13 mouse cellular contexts compared by ENCODE assay signal in genomic region chrX:36393279-36393678, GRCm38 (mm10). TPM values are rescaled to one million over a fixed set of nuclear protein-coding genes. Genes with fewer than 3 reads are reported as not detected.
DNase-seq lines count a peak whose midpoint lies in the region; ATAC-seq and TF ChIP-seq lines count a peak whose summit lies in the region.
"Had no signal": no experiment of that assay in that cellular context is flagged by ENCODE, and none has a peak within 500 bp of the region (broad histone marks: within the 10 kb centered on the region; RNA-seq: fewer than 3 reads in every experiment).

No protein-coding gene starts in this region.

- no peak overlapping the region for H3K9ac ChIP-seq in forebrain, embryonic 13.5 days
- H3K9ac ChIP-seq in liver, postnatal 0 days (replicated peaks) = no peak overlapping the region
- H3K9ac ChIP-seq in liver, embryonic 12.5 days = no peak overlapping the region
- H3K9ac ChIP-seq in midbrain, postnatal 0 days (replicated peaks; ENCODE audit: low read length, poor library complexity, severe bottlenecking) = no peak overlapping the region
- H3K9ac ChIP-seq: lung, embryonic 15.5 days had no signal

- H3K4me3 ChIP-seq in forebrain, embryonic 13.5 days = no peak overlapping the region
- no peak overlapping the region for H3K4me3 ChIP-seq in forebrain, embryonic 10.5 days
- no peak overlapping the region for H3K4me3 ChIP-seq in liver, postnatal 0 days (ENCODE audit: low read depth, low read length)
- no peak overlapping the region for H3K4me3 ChIP-seq in liver, embryonic 12.5 days
- no peak overlapping the region for H3K4me3 ChIP-seq in midbrain, postnatal 0 days (ENCODE audit: low read depth, low read length)
- H3K4me3 ChIP-seq: lung, embryonic 15.5 days had no signal

- no peaks in the 10 kb centered on the region for H3K4me1 ChIP-seq in forebrain, embryonic 13.5 days
- H3K4me1 ChIP-seq in forebrain, embryonic 10.5 days = no peaks in the 10 kb centered on the region
- no peaks in the 10 kb centered on the region for H3K4me1 ChIP-seq in liver, postnatal 0 days (ENCODE audit: insufficient read depth)
- no peaks in the 10 kb centered on the region for H3K4me1 ChIP-seq in liver, embryonic 12.5 days
- H3K4me1 ChIP-seq in midbrain, postnatal 0 days (ENCODE audit: insufficient read depth, low read length) = no peaks in the 10 kb centered on the region
- H3K4me1 ChIP-seq: lung, embryonic 15.5 days had no signal

- DNase-seq in forebrain, embryonic 10.5 days (ENCODE audit: extremely low spot score, low spot score) = no peak
- no peak for DNase-seq in liver, postnatal 0 days
- DNase-seq in brain, embryonic 14.5 days (ENCODE audit: low read depth) = peak; percentile 69
- DNase-seq in midbrain, postnatal 0 days (ENCODE audit: low spot score) = peak; percentile 68
- DNase-seq in urinary bladder, postnatal 4 days (ENCODE audit: low spot score in 2 of 2) = no peak
- DNase-seq in left cerebral cortex, postnatal 36 days (ENCODE audit: low spot score in 2 of 2) = no peak
- DNase-seq: cerebellum, adult 11 months; gastrocnemius, postnatal 25 days; thymus, adult 18-20 months had no signal

- no peak overlapping the region for H3K4me2 ChIP-seq in forebrain, embryonic 13.5 days
- no peak overlapping the region for H3K4me2 ChIP-seq in liver, postnatal 0 days (ENCODE audit: low read depth, low read length)
- H3K4me2 ChIP-seq in liver, embryonic 12.5 days = no peak overlapping the region
- H3K4me2 ChIP-seq in midbrain, postnatal 0 days (ENCODE audit: low read depth, low read length, poor library complexity, severe bottlenecking) = no peak overlapping the region
- H3K4me2 ChIP-seq: lung, embryonic 15.5 days had no signal

- TF ChIP-seq EP300 in liver, postnatal 0 days (IDR thresholded peaks at IDR 0.05; ENCODE audit: low read depth) = no peak

- peak; percentile 48 for TF ChIP-seq CTCF in liver, postnatal 0 days (IDR thresholded peaks at IDR 0.05; ENCODE audit: low read depth)
- TF ChIP-seq CTCF in brain, embryonic 14.5 days (IDR thresholded peaks at IDR 0.05; ENCODE audit: borderline replicate concordance, extremely low read depth, insufficient read depth, insufficient read length) = peak; percentile 1; the same call in 1 of the 2 replicates
- peak; percentile 73 for TF ChIP-seq CTCF in midbrain, postnatal 0 days (IDR thresholded peaks at IDR 0.05)

- intact Hi-C loops in left cerebral cortex, postnatal 36 days (cut with DNase I) = loop anchor here (2.0 kb wide), 1 partner anchor 166 kb away; no protein-coding TSS in a partner anchor

- no peaks in the 10 kb centered on the region for H3K27me3 ChIP-seq in forebrain, embryonic 13.5 days
- H3K27me3 ChIP-seq in forebrain, embryonic 10.5 days (ENCODE audit: poor library complexity, severe bottlenecking) = no peaks in the 10 kb centered on the region
- no peaks in the 10 kb centered on the region for H3K27me3 ChIP-seq in liver, postnatal 0 days (ENCODE audit: insufficient read depth, low read length)
- no peaks in the 10 kb centered on the region for H3K27me3 ChIP-seq in liver, embryonic 12.5 days (replicated peaks)
- H3K27me3 ChIP-seq in midbrain, postnatal 0 days (ENCODE audit: insufficient read depth, low read length) = no peaks in the 10 kb centered on the region
- H3K27me3 ChIP-seq: lung, embryonic 15.5 days had no signal

- H3K27ac ChIP-seq in forebrain, embryonic 13.5 days = no peak overlapping the region
- H3K27ac ChIP-seq in forebrain, embryonic 10.5 days = no peak overlapping the region
- H3K27ac ChIP-seq in liver, postnatal 0 days (ENCODE audit: low read depth) = no peak overlapping the region
- no peak overlapping the region for H3K27ac ChIP-seq in liver, embryonic 12.5 days
- H3K27ac ChIP-seq in midbrain, postnatal 0 days (ENCODE audit: low read depth, low read length) = no peak overlapping the region
- H3K27ac ChIP-seq: lung, embryonic 15.5 days had no signal

- no peaks in the 10 kb centered on the region for H3K9me3 ChIP-seq in forebrain, embryonic 13.5 days (replicated peaks)
- no peaks in the 10 kb centered on the region for H3K9me3 ChIP-seq in forebrain, embryonic 10.5 days
- H3K9me3 ChIP-seq in liver, postnatal 0 days (ENCODE audit: low read length) = no peaks in the 10 kb centered on the region
- no peaks in the 10 kb centered on the region for H3K9me3 ChIP-seq in liver, embryonic 12.5 days (replicated peaks)
- no peaks in the 10 kb centered on the region for H3K9me3 ChIP-seq in midbrain, postnatal 0 days (ENCODE audit: low read length)
- H3K9me3 ChIP-seq: lung, embryonic 15.5 days had no signal

- ATAC-seq in forebrain, embryonic 13.5 days = peak; percentile 73
- no peak for ATAC-seq in liver, postnatal 0 days
- ATAC-seq in liver, embryonic 12.5 days = no peak
- no peak for ATAC-seq in midbrain, postnatal 0 days (ENCODE audit: low FRiP score)

- 41% methylated on average over 6 of the region's 6 CpGs for WGBS in forebrain, embryonic 13.5 days
- WGBS in forebrain, embryonic 10.5 days = 56% methylated on average over 6 of the region's 6 CpGs
- 35% methylated on average over 6 of the region's 6 CpGs for WGBS in liver, postnatal 0 days (ENCODE audit: insufficient replicate concordance)
- WGBS in liver, embryonic 12.5 days (ENCODE audit: insufficient replicate concordance) = 38% methylated on average over 6 of the region's 6 CpGs
- WGBS in midbrain, postnatal 0 days = 35% methylated on average over 6 of the region's 6 CpGs

- H3K36me3 ChIP-seq in forebrain, embryonic 13.5 days (ENCODE audit: poor library complexity, severe bottlenecking) = no peaks in the 10 kb centered on the region
- no peaks in the 10 kb centered on the region for H3K36me3 ChIP-seq in forebrain, embryonic 10.5 days (replicated peaks)
- no peaks in the 10 kb centered on the region for H3K36me3 ChIP-seq in liver, postnatal 0 days (replicated peaks; ENCODE audit: insufficient read depth, low read length)
- H3K36me3 ChIP-seq in liver, embryonic 12.5 days = no peaks in the 10 kb centered on the region
- H3K36me3 ChIP-seq in midbrain, postnatal 0 days (ENCODE audit: insufficient read depth, low read length) = no peaks in the 10 kb centered on the region
- H3K36me3 ChIP-seq: lung, embryonic 15.5 days had no signal

- TF ChIP-seq POLR2A in brain, embryonic 14.5 days (IDR thresholded peaks at IDR 0.05; ENCODE audit: borderline replicate concordance, extremely low read depth, insufficient read depth, insufficient read length, poor library complexity, severe bottlenecking) = no peak

RNA-seq across cellular contexts. Expression of gene Gm6268, which starts 7.8 kb away (rescaled TPM):
- not detected in 2 replicates for polyA plus RNA-seq in forebrain, embryonic 13.5 days (2015; fragmentation: Nextera tagmentation; extraction: Ambion mirVana)
- polyA plus RNA-seq in forebrain, embryonic 10.5 days (2016; fragmentation: Nextera tagmentation; extraction: Ambion mirVana) = not detected in 2 replicates
- polyA plus RNA-seq in liver, postnatal 0 days (2015; fragmentation: Nextera tagmentation; extraction: Ambion mirVana) = not detected in 2 replicates
- polyA plus RNA-seq in liver, embryonic 12.5 days (2016; fragmentation: Nextera tagmentation; extraction: Ambion mirVana) = not detected in 2 replicates
- polyA plus RNA-seq in brain, embryonic 14.5 days (2012; rRNA removed) = not detected in 2 replicates
- not detected in 2 replicates for total RNA-seq in midbrain, postnatal 0 days (2014; rRNA removed)
- not detected in 2 replicates for polyA plus RNA-seq in midbrain, postnatal 0 days (2015; fragmentation: Nextera tagmentation; extraction: Ambion mirVana)
- total RNA-seq in left cerebral cortex, postnatal 36 days (2021) = not detected
- total RNA-seq: gastrocnemius, postnatal 25 days had no signal
- polyA plus RNA-seq: large intestine, adult 2 months; lung, embryonic 15.5 days had no signal

Comparison
In these comparisons a context has a peak if more than half of its experiments do, and no peak if none do; other contexts are left out.
1. DNase-seq: peak in brain, embryonic 14.5 days (single experiment) and midbrain, postnatal 0 days (single experiment); none in forebrain, embryonic 10.5 days (single experiment), liver, postnatal 0 days (single experiment), urinary bladder, postnatal 4 days (0 of 2) and left cerebral cortex, postnatal 36 days (0 of 2).
2. CTCF ChIP-seq: peak in every context shown above with its lines; median percentile 73 in midbrain, postnatal 0 days; 48 in liver, postnatal 0 days; 1 in brain, embryonic 14.5 days.